Mouse (Mus musculus) heart, adult 2 months (tissue): ENCODE data around the gene Plekhg6.

Experiments
- CTCF ChIP-seq: fragments of 200-600 bp; IDR thresholded peaks from 2 replicates; pipeline ENCODE4 v1.8.1; 2022; ENCODE audit warnings: antibody characterized with exemption, mild to moderate bottlenecking, moderate library complexity
- EP300 ChIP-seq: fragments of 200-500 bp; IDR thresholded peaks from 2 replicates; pipeline ENCODE4 v1.6.1; 2011; ENCODE audit warnings: low read depth, low read length, control low read depth; ENCODE audit not compliant: insufficient read depth

- TF ChIP-seq CTCF (no peak), EP300 (no peak)
These were observed 35.0 kb downstream of the Plekhg6 start for GRCm38 (mm10) chr6:125345625-125346024.
